Mouse (Mus musculus): ENCODE data around the gene Ankrd13b. TPM values are rescaled to one million over a fixed set of nuclear protein-coding genes. Genes with fewer than 3 reads are reported as not detected.

Gene Ankrd13b
- polyA plus RNA-seq, 1 experiment from 2014 or later = 50.7 TPM

DNA sequence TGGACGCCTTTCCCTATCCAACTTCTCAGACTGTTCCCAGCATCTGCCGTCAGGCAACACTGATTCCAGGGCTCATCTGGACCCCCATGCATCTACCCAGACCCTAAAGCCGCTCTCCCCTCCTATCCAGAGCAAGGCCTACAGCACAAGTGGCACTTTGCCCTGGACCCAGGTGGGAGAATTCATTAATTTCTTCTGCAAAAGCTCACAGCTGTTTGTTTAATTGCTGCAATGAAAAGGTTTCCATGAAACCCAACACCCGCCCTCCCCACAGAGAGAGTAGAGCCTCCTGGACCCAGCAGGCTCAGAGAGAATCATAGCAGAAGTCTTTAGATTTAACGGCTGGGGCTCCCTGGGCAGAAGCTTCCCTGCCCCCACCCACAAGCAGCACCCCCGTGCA, 4.2 kb downstream of the Ankrd13b start:
- Histone ChIP-seq H3K27me3 (no peaks in the 10 kb centered on the region), H3K36me3 (no peaks in the 10 kb centered on the region), H3K4me1 (replicated peaks) (peaks cover 61% of the 10 kb centered on the region), H3K9me3 (no peaks in the 10 kb centered on the region), H3K4me2 (peak overlapping the region; percentile 21), H3K9ac (no peak overlapping the region), H3K4me3 (no peak overlapping the region), H3K27ac (replicated peaks) (no peak overlapping the region)
- ATAC-seq (ENCODE audit: low FRiP score, low read depth) = no peak
- 34% methylated on average over 6 of the region's 6 CpGs for WGBS

DNA sequence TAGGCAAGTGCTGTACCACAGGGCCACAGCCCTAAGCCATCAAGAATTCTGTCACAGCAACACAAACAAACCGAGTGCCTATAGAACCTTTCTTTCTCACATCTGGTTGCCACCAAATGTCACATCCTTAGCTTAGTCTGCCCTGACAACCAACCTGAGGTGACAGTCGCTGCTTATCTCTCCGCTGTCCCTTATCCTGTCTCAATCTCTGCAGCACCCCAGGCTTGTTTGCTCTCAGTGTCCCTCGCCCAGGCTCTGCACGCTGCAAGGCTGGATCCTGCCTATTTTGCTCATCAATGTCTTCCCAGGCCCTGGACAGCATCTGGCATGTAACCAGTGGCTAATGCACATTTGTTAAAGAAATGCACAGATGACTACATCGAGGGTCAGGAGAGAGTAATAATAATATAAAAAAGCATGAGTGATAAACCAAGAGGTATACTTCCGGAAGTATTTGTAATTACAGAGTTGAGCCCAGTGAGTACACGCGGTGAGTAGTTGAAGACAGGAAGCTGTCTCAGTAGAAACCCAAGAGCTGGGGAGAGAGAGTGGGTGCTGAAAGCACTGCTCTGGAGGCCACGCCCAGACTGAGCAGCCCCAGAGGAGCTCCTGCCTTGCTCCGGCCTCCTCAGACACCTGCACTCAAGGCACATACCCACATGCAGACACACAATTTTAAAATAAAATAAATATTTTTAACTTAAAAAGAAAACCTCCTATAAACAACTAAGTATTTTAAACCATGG, 5.8 kb downstream of the Ankrd13b start:
- H3K27ac ChIP-seq (replicated peaks) = no peak overlapping the region
- no peak overlapping the region for H3K4me3 ChIP-seq
- WGBS = 68% methylated on average over 11 of the region's 11 CpGs
- H3K27me3 ChIP-seq = no peaks in the 10 kb centered on the region
- H3K9me3 ChIP-seq = no peaks in the 10 kb centered on the region
- no peak overlapping the region for H3K9ac ChIP-seq
- no peak overlapping the region for H3K4me2 ChIP-seq
- H3K36me3 ChIP-seq = no peaks in the 10 kb centered on the region
- peaks cover 55% of the 10 kb centered on the region for H3K4me1 ChIP-seq (replicated peaks)
- no peak for ATAC-seq (ENCODE audit: low FRiP score, low read depth)

DNA sequence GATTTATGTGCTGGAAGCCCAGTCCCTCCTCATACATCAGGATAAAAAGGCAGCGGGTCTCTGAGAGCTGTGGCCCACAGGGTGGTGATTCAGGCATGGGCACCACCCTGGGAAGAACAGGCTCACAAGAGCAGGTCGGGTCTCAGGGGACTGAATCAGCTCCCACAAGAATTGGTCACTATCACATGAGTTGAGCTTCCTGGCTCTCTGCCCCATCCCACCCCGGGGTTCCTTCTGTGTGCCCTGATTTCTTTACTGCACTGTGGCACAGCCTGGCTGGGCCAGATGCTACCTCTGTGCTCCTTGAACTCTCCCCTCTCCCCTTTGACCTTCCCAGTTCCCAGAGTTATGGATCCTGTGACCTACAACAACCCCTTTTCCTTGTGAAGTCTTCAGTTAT, 6.4 kb downstream of the Ankrd13b start:
- Histone ChIP-seq H3K4me2 (no peak overlapping the region), H3K4me3 (no peak overlapping the region), H3K4me1 (replicated peaks) (peaks cover 48% of the 10 kb centered on the region), H3K27me3 (no peaks in the 10 kb centered on the region), H3K27ac (replicated peaks) (no peak overlapping the region), H3K9ac (no peak overlapping the region), H3K36me3 (no peaks in the 10 kb centered on the region), H3K9me3 (no peaks in the 10 kb centered on the region)
- 69% methylated on average over 3 of the region's 3 CpGs for WGBS
- no peak for ATAC-seq (ENCODE audit: low FRiP score, low read depth)

DNA sequence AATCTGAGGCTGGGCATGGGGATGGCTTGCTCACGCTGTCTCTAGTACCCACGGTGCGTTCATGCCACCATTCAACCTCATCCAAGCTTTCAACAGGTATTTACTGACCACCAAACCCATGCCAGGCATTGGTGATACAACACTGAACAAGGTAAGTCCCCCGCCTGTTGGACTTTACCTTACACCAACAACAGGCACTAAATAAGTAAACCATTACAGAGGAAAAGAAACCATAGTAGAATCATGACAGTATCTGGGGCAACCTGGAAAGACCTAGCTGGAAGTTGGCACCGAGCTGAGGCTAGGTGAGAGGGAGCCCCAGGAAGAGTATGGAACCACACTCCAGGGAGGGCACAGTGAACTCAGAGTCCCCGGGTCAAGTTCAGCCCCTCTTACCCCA, 12.6 kb downstream of the Ankrd13b start:
- Histone ChIP-seq H3K4me3 (no peak overlapping the region), H3K4me2 (no peak overlapping the region), H3K4me1 (replicated peaks) (peaks cover under 1% of the 10 kb centered on the region; the same call in 1 of the 2 replicates), H3K27ac (replicated peaks) (no peak overlapping the region), H3K9me3 (no peaks in the 10 kb centered on the region), H3K36me3 (peaks cover 30% of the 10 kb centered on the region), H3K9ac (no peak overlapping the region), H3K27me3 (no peaks in the 10 kb centered on the region)
- 94% methylated on average over 6 of the region's 6 CpGs for WGBS
- no peak for ATAC-seq (ENCODE audit: low FRiP score, low read depth)

DNA sequence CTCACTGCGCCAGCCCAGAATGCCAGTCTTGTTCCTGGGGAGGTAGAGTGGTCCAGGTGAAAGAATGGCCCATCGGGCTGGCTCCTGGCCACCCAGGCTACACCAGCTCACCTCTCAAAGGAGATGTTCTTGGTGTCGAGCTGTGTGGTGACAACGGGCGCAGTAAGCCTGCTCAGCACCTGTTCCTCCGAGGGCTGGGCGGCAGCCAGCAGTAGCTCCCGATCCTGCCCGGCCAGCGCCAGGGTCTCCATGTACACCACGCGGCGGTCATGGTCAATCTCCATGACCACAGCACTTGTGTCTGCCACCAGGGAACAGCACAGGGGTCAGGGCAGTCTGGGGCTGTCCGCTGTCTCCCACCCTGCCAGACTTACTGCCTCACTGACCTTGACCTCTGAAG, 13.3 kb downstream of the Ankrd13b start:
- Histone ChIP-seq H3K36me3 (peaks cover 36% of the 10 kb centered on the region), H3K4me2 (no peak overlapping the region)

DNA sequence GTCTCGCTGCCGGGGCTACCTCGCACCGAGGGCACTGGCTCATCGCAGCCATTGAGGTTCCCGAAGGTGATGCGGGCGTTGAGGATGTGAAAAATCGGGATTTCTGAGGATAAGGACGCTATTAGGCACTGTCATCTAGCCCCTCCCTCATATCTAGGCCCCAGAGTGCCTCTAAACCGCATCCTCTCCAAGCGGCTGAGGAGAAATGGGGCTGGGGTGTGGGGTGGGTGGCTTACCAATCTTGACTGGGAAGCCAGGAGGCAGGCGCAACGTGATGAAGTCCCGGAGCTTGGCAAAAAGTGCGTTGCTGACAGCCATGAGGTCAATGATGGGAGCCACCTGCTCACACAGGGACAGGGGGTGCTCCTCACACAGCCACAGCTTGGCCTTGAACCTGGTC, 16.7 kb downstream of the Ankrd13b start:
- ATAC-seq (ENCODE audit: low FRiP score, low read depth) = no peak
- Histone ChIP-seq H3K27me3 (0 out of 2 replicates have a peak, but pooled peaks cover under 1% of the 10 kb centered on the region), H3K4me1 (replicated peaks) (peaks cover 3% of the 10 kb centered on the region), H3K27ac (replicated peaks) (no peak overlapping the region), H3K4me2 (no peak overlapping the region), H3K9me3 (no peaks in the 10 kb centered on the region), H3K4me3 (no peak overlapping the region), H3K9ac (no peak overlapping the region), H3K36me3 (peaks cover 47% of the 10 kb centered on the region)
- WGBS = 91% methylated on average over 16 of the region's 16 CpGs

More for the DNA sequence above, 13.3 kb downstream of the Ankrd13b start:
- H3K27me3 ChIP-seq = no peaks in the 10 kb centered on the region
- WGBS = 86% methylated on average over 14 of the region's 14 CpGs
- H3K9me3 ChIP-seq = no peaks in the 10 kb centered on the region
- H3K27ac ChIP-seq (replicated peaks) = no peak overlapping the region
- no peak overlapping the region for H3K4me3 ChIP-seq
- H3K9ac ChIP-seq = no peak overlapping the region
- no peaks in the 10 kb centered on the region for H3K4me1 ChIP-seq (replicated peaks)
- no peak for ATAC-seq (ENCODE audit: low FRiP score, low read depth)

DNA sequence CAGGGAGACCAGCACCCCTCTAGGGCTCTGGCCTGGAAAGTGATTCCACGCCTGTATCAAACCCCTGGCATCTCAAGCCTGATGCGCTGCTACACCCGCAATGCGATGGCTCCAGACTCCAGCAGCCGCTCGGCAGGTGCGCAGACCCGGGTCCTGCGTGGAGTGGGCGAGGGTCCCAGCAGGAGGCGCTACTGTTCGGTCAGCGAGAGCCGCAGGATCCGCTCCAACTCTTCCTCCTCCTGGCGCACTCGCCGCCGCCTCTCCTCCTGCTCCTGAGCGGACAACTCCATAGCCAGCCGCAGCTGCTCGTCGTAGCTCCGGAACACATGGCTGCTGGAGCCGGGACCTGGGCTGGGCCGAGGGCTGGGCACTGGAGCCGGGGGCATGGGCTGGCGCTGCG, 18.1 kb downstream of the Ankrd13b start:
- Histone ChIP-seq H3K27me3 (peaks cover 13% of the 10 kb centered on the region), H3K36me3 (peaks cover 47% of the 10 kb centered on the region), H3K4me2 (no peak overlapping the region), H3K4me3 (no peak overlapping the region), H3K9ac (no peak overlapping the region), H3K4me1 (replicated peaks) (peaks cover 8% of the 10 kb centered on the region), H3K27ac (replicated peaks) (no peak overlapping the region), H3K9me3 (no peaks in the 10 kb centered on the region)
- ATAC-seq (ENCODE audit: low FRiP score, low read depth) = no peak
- WGBS = 70% methylated on average over 29 of the region's 29 CpGs

DNA sequence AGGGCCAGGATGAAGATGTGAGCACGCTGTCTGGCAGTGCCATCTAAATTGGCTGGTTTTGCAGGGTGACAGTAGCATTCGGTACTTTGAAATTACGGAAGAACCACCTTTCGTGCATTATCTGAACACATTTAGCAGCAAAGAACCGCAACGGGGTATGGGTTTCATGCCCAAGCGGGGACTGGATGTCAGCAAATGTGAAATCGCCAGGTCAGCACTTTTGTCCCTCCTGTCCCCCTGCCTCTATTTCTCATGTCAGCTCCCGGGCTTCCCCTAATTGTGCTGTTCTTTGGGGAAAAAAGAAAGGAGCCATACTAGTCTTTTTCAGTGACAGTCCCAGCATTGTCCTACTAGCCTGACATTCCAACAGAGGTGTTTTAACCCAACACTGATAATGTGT, 21.1 kb downstream of the Ankrd13b start:
- no peak overlapping the region for H3K4me2 ChIP-seq
- peaks cover 32% of the 10 kb centered on the region for H3K36me3 ChIP-seq
- no peak overlapping the region for H3K9ac ChIP-seq
- H3K27ac ChIP-seq (replicated peaks) = no peak overlapping the region
- 80% methylated on average over 9 of the region's 9 CpGs for WGBS
- H3K4me1 ChIP-seq (replicated peaks) = peaks cover 8% of the 10 kb centered on the region
- H3K9me3 ChIP-seq = no peaks in the 10 kb centered on the region
- no peak overlapping the region for H3K4me3 ChIP-seq
- H3K27me3 ChIP-seq = peaks cover 26% of the 10 kb centered on the region
- ATAC-seq (ENCODE audit: low FRiP score, low read depth) = no peak

DNA sequence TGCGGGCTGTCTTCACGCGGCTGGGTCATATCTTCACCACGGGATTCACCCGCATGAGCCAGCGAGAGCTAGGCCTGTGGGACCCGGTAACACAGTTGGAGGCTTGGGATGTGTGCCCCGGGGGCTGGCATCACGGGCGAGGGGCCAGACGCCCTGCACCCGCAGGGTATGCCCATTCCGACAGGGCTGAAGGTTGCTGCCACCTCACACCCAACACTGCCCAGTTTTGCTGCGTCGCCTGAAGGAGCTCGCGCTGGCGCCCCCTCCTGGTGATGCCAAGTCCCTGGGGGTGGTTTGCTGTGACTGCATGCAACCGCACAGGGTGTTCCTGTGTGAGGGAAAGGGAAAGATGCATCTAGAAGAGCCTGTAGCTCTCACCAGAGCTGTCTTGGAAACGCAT, 21.7 kb downstream of the Ankrd13b start:
- Histone ChIP-seq H3K4me1 (replicated peaks) (peaks cover 11% of the 10 kb centered on the region), H3K4me2 (peak overlapping the region; percentile 33; the same call in 1 of the 2 replicates), H3K4me3 (no peak overlapping the region), H3K36me3 (peaks cover 26% of the 10 kb centered on the region), H3K9me3 (no peaks in the 10 kb centered on the region), H3K9ac (no peak overlapping the region), H3K27me3 (peaks cover 32% of the 10 kb centered on the region), H3K27ac (replicated peaks) (no peak overlapping the region)
- 13% methylated on average over 20 of the region's 20 CpGs for WGBS
- ATAC-seq (ENCODE audit: low FRiP score, low read depth) = no peak

DNA sequence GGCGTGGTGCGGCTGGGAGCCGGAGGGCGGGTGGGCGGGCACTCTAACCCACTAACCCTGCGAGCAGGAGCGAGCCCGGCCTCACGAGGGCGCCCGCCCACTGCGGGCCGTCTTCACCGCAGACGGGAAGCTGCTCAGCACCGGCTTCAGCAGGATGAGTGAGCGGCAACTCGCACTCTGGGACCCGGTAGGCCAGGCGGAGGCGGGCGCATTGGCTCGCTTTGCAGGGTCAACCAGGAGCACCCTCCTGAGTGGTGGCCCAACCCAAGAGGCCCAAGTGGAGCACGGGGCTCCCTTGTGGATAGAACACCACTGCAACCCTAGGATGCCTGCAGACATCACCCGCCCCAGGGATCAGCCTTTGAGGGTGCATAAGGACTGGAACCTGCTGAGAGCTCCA, 22.3 kb downstream of the Ankrd13b start:
- Histone ChIP-seq H3K4me3 (no peak overlapping the region), H3K9me3 (no peaks in the 10 kb centered on the region), H3K9ac (no peak overlapping the region), H3K27me3 (peaks cover 36% of the 10 kb centered on the region), H3K4me2 (no peak overlapping the region), H3K27ac (replicated peaks) (no peak overlapping the region), H3K36me3 (peaks cover 20% of the 10 kb centered on the region), H3K4me1 (replicated peaks) (peaks cover 17% of the 10 kb centered on the region)
- WGBS = 4% methylated on average over 25 of the region's 25 CpGs
- no peak for ATAC-seq (ENCODE audit: low FRiP score, low read depth)

DNA sequence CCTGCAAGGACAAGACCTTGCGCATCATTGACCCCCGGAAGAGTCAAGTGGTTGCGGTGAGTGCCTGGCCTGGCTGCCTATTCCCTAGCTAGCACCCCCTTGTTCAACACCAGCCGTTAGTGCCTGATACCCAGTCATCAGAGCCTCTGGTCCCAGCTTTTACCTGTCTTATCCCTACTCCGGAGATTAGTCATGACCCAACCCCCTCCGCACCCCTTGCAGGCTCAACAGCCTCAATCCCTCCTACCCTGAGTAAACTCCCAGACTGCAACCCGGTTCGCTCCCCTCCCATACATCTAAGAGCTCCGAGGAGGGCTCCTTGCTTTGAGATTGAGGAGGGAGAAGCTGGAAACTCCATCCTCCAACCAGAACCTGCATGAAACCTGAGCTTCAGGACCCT, 22.9 kb downstream of the Ankrd13b start:
- Histone ChIP-seq H3K36me3 (peaks cover 13% of the 10 kb centered on the region), H3K4me3 (no peak overlapping the region), H3K9ac (no peak overlapping the region), H3K4me2 (no peak overlapping the region), H3K27me3 (peaks cover 36% of the 10 kb centered on the region), H3K4me1 (replicated peaks) (peaks cover 23% of the 10 kb centered on the region), H3K27ac (replicated peaks) (no peak overlapping the region), H3K9me3 (no peaks in the 10 kb centered on the region)
- 41% methylated on average over 9 of the region's 9 CpGs for WGBS
- ATAC-seq (ENCODE audit: low FRiP score, low read depth) = no peak

DNA sequence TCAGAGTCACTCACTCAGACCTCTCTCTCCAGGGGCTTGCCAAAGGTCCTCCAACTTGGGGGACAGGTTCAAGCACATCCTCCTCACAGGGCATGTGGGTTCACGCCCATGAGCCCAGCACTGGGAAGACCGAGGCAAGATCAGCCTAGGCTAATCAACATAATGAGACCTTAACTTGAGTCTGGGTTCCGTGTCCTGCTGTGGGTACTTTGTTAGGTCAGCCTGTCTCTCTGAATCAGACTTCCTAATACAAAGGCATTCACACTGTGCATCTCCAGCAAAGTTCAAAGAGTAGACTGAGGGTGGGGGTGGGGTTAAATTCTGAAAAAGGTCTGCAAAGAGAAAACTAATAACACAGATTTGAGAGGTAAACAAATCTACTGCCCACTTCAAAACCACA, 24.4 kb downstream of the Ankrd13b start:
- Histone ChIP-seq H3K9ac (no peak overlapping the region), H3K27ac (replicated peaks) (no peak overlapping the region), H3K36me3 (no peaks in the 10 kb centered on the region), H3K27me3 (peaks cover 45% of the 10 kb centered on the region), H3K9me3 (no peaks in the 10 kb centered on the region), H3K4me2 (no peak overlapping the region), H3K4me1 (replicated peaks) (peaks cover 23% of the 10 kb centered on the region), H3K4me3 (no peak overlapping the region)
- 48% methylated on average over 3 of the region's 3 CpGs for WGBS
- ATAC-seq (ENCODE audit: low FRiP score, low read depth) = no peak

DNA sequence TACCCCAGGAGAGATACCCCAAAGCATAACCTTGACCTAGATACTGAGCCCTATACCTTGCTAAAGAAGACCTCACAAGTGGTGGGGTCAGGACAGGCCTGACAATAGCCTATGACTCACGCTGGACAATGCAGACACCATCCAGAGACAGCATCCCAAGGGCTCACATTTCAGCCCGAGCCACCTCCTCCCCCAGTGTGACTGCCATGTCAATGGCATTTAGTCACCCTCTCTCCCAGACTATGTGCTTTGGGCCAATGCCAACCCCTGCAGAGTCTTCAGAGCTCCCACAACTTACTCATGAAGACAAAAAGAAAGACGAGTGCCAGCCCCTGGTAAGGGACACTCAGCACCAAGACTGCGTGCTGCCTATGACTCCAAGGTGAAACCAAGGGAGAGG, 24.8 kb downstream of the Ankrd13b start:
- peaks cover 45% of the 10 kb centered on the region for H3K27me3 ChIP-seq
- WGBS = 41% methylated on average over 4 of the region's 4 CpGs

More for the DNA sequence above, 24.8 kb downstream of the Ankrd13b start:
- no peak overlapping the region for H3K4me2 ChIP-seq
- H3K36me3 ChIP-seq = no peaks in the 10 kb centered on the region
- no peak overlapping the region for H3K9ac ChIP-seq
- H3K4me3 ChIP-seq = no peak overlapping the region
- ATAC-seq (ENCODE audit: low FRiP score, low read depth) = no peak
- H3K27ac ChIP-seq (replicated peaks) = no peak overlapping the region
- H3K9me3 ChIP-seq = no peaks in the 10 kb centered on the region
- H3K4me1 ChIP-seq (replicated peaks) = peaks cover 23% of the 10 kb centered on the region

Data from hindbrain, embryonic 15.5 days (tissue).